Mouse (Mus musculus): ENCODE results near the gene Olfr1441.

DNA sequence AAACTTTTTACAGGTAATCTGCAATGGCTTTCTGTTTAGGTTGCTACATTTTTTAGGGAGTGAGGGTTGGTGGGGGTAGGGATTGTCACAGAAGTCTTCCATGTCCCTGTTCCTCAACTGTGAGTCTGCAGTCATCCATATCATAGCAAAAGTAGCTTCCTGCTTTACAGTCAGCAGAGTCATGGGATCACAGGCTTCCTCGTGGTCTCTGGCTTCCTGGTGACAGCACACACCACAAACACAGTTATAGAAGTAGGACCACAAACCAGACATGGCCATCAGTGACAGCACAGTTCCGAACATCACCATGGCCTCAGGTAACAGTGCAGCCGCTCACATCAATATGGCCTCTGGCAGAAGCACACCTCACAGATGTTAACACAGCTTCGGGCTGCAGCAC lies 25.3 kb downstream of the Olfr1441 start:
- TF ChIP-seq CTCF (IDR thresholded peaks at IDR 0.05) (no peak), EP300 (IDR thresholded peaks at IDR 0.05) (no peak)

Data from lung, postnatal 0 days (tissue).